Mouse (Mus musculus): ENCODE results near the gene Cav1. TPM values are rescaled to one million over a fixed set of nuclear protein-coding genes. Genes with fewer than 3 reads are reported as not detected.
A peak's percentile ranks its signal among the peaks of the same experiment; 100 is the strongest.

Cav1 gene
- polyA plus RNA-seq, 1 experiment from 2014 or later, result 98.7 TPM

- WGBS, result 39% methylated on average over 5 of the region's 5 CpGs
- Histone ChIP-seq H3K27ac (0 out of 2 replicates have a peak overlapping the region, but pooled peaks have one; percentile 13), H3K4me2 (no peak overlapping the region), H3K9ac (no peak overlapping the region), H3K4me1 (peaks cover 12% of the 10 kb centered on the region), H3K9me3 (replicated peaks) (no peaks in the 10 kb centered on the region), H3K27me3 (no peaks in the 10 kb centered on the region), H3K36me3 (no peaks in the 10 kb centered on the region), H3K4me3 (replicated peaks) (no peak overlapping the region)
- peak; percentile 85 for ATAC-seq (replicated peaks; ENCODE audit: low FRiP score)
Measured at GRCm38 (mm10) chr6:17295116-17295515, 11.0 kb upstream of the Cav1 start.

GRCm38 (mm10) chr6:17306602-17307325, 629 bp downstream of the Cav1 start:
- peak; percentile 40 for ATAC-seq (replicated peaks; ENCODE audit: low FRiP score)
- Histone ChIP-seq H3K4me1 (peaks cover 24% of the 10 kb centered on the region), H3K9me3 (replicated peaks) (no peaks in the 10 kb centered on the region), H3K27me3 (peaks cover 15% of the 10 kb centered on the region), H3K36me3 (no peaks in the 10 kb centered on the region), H3K4me3 (replicated peaks) (peak overlapping the region; percentile 56), H3K27ac (peak overlapping the region; percentile 82), H3K9ac (peak overlapping the region; percentile 52), H3K4me2 (peak overlapping the region; percentile 95)
- WGBS, result 1% methylated on average over 18 of the region's 19 CpGs

- peak; percentile 85 for ATAC-seq (replicated peaks; ENCODE audit: low FRiP score)
- no peak overlapping the region for H3K27ac ChIP-seq
- peak overlapping the region; percentile 95 for H3K4me2 ChIP-seq
- WGBS, result 4% methylated on average over 31 of the region's 31 CpGs
- peaks cover 24% of the 10 kb centered on the region for H3K4me1 ChIP-seq
- no peaks in the 10 kb centered on the region for H3K36me3 ChIP-seq
- H3K27me3 ChIP-seq, result peaks cover 15% of the 10 kb centered on the region
- H3K4me3 ChIP-seq (replicated peaks), result peak overlapping the region; percentile 56
- H3K9ac ChIP-seq, result 0 out of 2 replicates have a peak overlapping the region, but pooled peaks have one; percentile 31
- H3K9me3 ChIP-seq (replicated peaks), result no peaks in the 10 kb centered on the region
Measured at GRCm38 (mm10) chr6:17307461-17308115, 1.5 kb downstream of the Cav1 start.

GRCm38 (mm10) chr6:17308661-17309060, 2.5 kb downstream of the Cav1 start:
- peak overlapping the region; percentile 56; the same call in 1 of the 2 replicates for H3K4me3 ChIP-seq (replicated peaks)
- WGBS, result 62% methylated on average over 2 of the region's 2 CpGs
- H3K4me1 ChIP-seq, result peaks cover 24% of the 10 kb centered on the region
- no peak for ATAC-seq (replicated peaks; ENCODE audit: low FRiP score)
- H3K4me2 ChIP-seq, result peak overlapping the region; percentile 95
- no peaks in the 10 kb centered on the region for H3K9me3 ChIP-seq (replicated peaks)
- no peak overlapping the region for H3K27ac ChIP-seq
- H3K9ac ChIP-seq, result no peak overlapping the region
- no peaks in the 10 kb centered on the region for H3K36me3 ChIP-seq
- H3K27me3 ChIP-seq, result peaks cover 15% of the 10 kb centered on the region

- Histone ChIP-seq H3K4me2 (no peak overlapping the region), H3K27ac (no peak overlapping the region), H3K9me3 (replicated peaks) (no peaks in the 10 kb centered on the region), H3K9ac (no peak overlapping the region), H3K4me1 (peaks cover 24% of the 10 kb centered on the region), H3K36me3 (no peaks in the 10 kb centered on the region), H3K4me3 (replicated peaks) (no peak overlapping the region), H3K27me3 (peaks cover 15% of the 10 kb centered on the region)
- WGBS, result 79% methylated on average over 2 of the region's 2 CpGs
- no peak for ATAC-seq (replicated peaks; ENCODE audit: low FRiP score)
Measured at GRCm38 (mm10) chr6:17309260-17309659, 3.1 kb downstream of the Cav1 start.

- WGBS, result 86% methylated on average over 2 of the region's 2 CpGs
- no peaks in the 10 kb centered on the region for H3K9me3 ChIP-seq (replicated peaks)
- H3K27ac ChIP-seq, result no peak overlapping the region
- no peak overlapping the region for H3K9ac ChIP-seq
- H3K4me3 ChIP-seq (replicated peaks), result no peak overlapping the region
- no peak overlapping the region for H3K4me2 ChIP-seq
- peaks cover 21% of the 10 kb centered on the region for H3K4me1 ChIP-seq
- no peaks in the 10 kb centered on the region for H3K36me3 ChIP-seq
- ATAC-seq (replicated peaks; ENCODE audit: low FRiP score), result no peak
- H3K27me3 ChIP-seq, result no peaks in the 10 kb centered on the region
Measured at GRCm38 (mm10) chr6:17314241-17314640, 8.1 kb downstream of the Cav1 start.

- WGBS, result 82% methylated on average over 5 of the region's 5 CpGs
Measured at GRCm38 (mm10) chr6:17314659-17315616, 8.8 kb downstream of the Cav1 start.

GRCm38 (mm10) chr6:17316294-17317166, 10.4 kb downstream of the Cav1 start:
- Histone ChIP-seq H3K9ac (no peak overlapping the region), H3K4me2 (no peak overlapping the region), H3K4me1 (peaks cover 21% of the 10 kb centered on the region), H3K27ac (peak overlapping the region; percentile 71), H3K9me3 (replicated peaks) (no peaks in the 10 kb centered on the region), H3K27me3 (no peaks in the 10 kb centered on the region), H3K4me3 (replicated peaks) (no peak overlapping the region), H3K36me3 (no peaks in the 10 kb centered on the region)
- peak; percentile 56 for ATAC-seq (replicated peaks; ENCODE audit: low FRiP score)
- WGBS, result 63% methylated on average over 15 of the region's 15 CpGs

More at GRCm38 (mm10) chr6:17314659-17315616, 8.8 kb downstream of the Cav1 start:
- H3K9me3 ChIP-seq (replicated peaks), result no peaks in the 10 kb centered on the region
- no peak overlapping the region for H3K27ac ChIP-seq
- no peak for ATAC-seq (replicated peaks; ENCODE audit: low FRiP score)
- H3K36me3 ChIP-seq, result no peaks in the 10 kb centered on the region
- no peak overlapping the region for H3K4me3 ChIP-seq (replicated peaks)
- no peaks in the 10 kb centered on the region for H3K27me3 ChIP-seq
- no peak overlapping the region for H3K9ac ChIP-seq
- no peak overlapping the region for H3K4me2 ChIP-seq
- H3K4me1 ChIP-seq, result peaks cover 21% of the 10 kb centered on the region

- peak; percentile 66 for ATAC-seq (replicated peaks; ENCODE audit: low FRiP score)
- Histone ChIP-seq H3K27me3 (no peaks in the 10 kb centered on the region), H3K4me2 (no peak overlapping the region), H3K36me3 (no peaks in the 10 kb centered on the region), H3K4me1 (peaks cover 21% of the 10 kb centered on the region), H3K27ac (peak overlapping the region; percentile 71; the same call in 1 of the 2 replicates), H3K9ac (no peak overlapping the region), H3K4me3 (replicated peaks) (no peak overlapping the region), H3K9me3 (replicated peaks) (no peaks in the 10 kb centered on the region)
- 40% methylated on average over 1 of the region's 1 CpGs for WGBS
Measured at GRCm38 (mm10) chr6:17317167-17317524, 11.0 kb downstream of the Cav1 start.

- H3K4me2 ChIP-seq, result no peak overlapping the region
- no peak overlapping the region for H3K27ac ChIP-seq
- no peaks in the 10 kb centered on the region for H3K9me3 ChIP-seq (replicated peaks)
- H3K4me3 ChIP-seq (replicated peaks), result no peak overlapping the region
- H3K9ac ChIP-seq, result no peak overlapping the region
- peaks cover 21% of the 10 kb centered on the region for H3K4me1 ChIP-seq
- no peaks in the 10 kb centered on the region for H3K27me3 ChIP-seq
- ATAC-seq (replicated peaks; ENCODE audit: low FRiP score), result no peak
- H3K36me3 ChIP-seq, result no peaks in the 10 kb centered on the region
- WGBS, result 38% methylated on average over 1 of the region's 1 CpGs
Measured at GRCm38 (mm10) chr6:17317944-17318343, 11.8 kb downstream of the Cav1 start.

GRCm38 (mm10) chr6:17321976-17322375, 15.8 kb downstream of the Cav1 start:
- Histone ChIP-seq H3K27ac (no peak overlapping the region), H3K9ac (no peak overlapping the region), H3K36me3 (no peaks in the 10 kb centered on the region), H3K27me3 (no peaks in the 10 kb centered on the region), H3K4me2 (no peak overlapping the region), H3K4me3 (replicated peaks) (no peak overlapping the region), H3K4me1 (peaks cover 11% of the 10 kb centered on the region), H3K9me3 (replicated peaks) (no peaks in the 10 kb centered on the region)
- ATAC-seq (replicated peaks; ENCODE audit: low FRiP score), result no peak
- 62% methylated on average over 6 of the region's 6 CpGs for whole genome bisulfite sequencing

Measured in kidney, embryonic 15.5 days (tissue).